Mouse (Mus musculus) heart, postnatal 36 days (tissue): ENCODE measurements around the gene Olfr376. TPM values are rescaled to one million over a fixed set of nuclear protein-coding genes. Genes with fewer than 3 reads are reported as not detected.
A peak's percentile ranks its signal among the peaks of the same experiment; 100 is the strongest.

Experiments
- DNase-seq, 2 experiments: peaks; one replicate each; pipeline ENCODE4 v3.0.0; 2021 to 2022
- intact Hi-C: fragments of 180-260 bp; cut with DNase I; formaldehyde crosslinking; loops from one replicate; pipeline ENCODE4 v1.15.1; 2025
- total RNA-seq, 2 experiments: library from RNA; stranded (reverse); gene quantifications; 2 replicates each; pipeline ENCODE4 v1.2.3; 2021

The Olfr376 gene
- not detected for total RNA-seq

- no peak for DNase-seq
- intact Hi-C loops, result no loop called here
Observed at GRCm38 (mm10) chr11:73370946-73371345, at the start of gene Olfr376. Olfr376 (plus strand) TSS chr11:73371246.

DNA sequence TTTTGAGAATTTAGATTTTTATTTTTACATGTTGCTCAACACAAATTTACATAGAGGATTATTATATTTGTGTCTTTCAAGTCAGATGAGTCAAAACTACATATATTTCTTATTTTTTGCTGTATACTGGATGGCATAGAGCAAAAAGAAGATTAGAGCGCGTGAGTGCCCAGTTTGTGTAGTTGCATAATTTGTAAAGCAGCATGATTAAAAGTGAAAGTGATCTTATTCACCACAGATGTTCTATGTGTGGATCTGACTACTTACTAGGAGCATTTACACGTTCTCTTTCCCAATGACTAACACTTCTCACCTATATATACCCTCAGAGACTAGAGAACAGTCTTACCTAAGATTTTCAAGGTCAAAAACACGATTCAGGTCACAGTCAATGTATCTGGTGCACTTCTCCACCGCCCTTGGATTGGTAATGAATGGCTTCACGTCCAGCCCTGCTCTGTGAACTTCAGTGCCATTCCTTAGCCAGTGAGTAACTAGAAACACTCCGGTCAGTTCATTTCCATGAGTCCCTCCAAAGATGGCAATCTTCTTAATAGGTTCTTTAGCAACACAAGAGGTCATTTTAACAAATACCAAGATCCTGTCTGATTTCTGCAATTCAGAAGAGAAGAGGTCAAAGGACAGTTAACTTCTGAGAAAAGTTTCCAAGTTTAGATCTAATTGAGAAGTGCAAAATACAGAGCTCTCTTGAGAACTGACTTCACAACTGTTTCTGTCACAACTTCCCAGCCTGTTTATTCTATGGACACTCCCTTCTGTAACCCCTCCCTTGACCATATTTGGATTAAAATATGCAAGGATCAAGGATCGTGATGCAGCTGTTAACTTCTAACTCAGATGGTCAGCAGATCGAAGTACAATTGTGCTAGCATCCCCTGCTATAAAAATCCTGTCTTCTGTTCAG lies 46.9 kb upstream of the Olfr376 start:
- DNase-seq, result no peak
- intact Hi-C loops, result no loop called here

DNA sequence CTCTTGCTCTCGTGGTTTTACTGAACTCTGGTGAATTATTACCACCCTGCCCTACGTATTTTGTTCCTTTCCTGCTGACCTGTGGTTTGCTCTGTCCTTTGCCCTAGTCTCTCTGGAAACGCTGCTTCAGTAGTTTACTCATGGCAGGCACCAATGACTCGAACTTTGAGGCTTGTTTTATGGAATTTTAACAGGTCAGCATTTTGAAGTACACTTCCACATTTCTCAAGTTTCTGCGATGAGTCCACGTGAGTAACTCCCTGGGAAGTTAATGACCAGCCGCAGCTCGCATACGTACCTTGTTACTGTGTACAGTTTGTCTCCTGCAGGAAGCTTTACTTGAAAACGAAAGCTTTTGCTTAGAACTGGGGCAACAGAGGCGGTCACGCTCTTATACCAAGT lies 44.6 kb upstream of the Olfr376 start:
- intact Hi-C loops, result no loop called here
- DNase-seq, result peak; percentile 4 to 14

DNA sequence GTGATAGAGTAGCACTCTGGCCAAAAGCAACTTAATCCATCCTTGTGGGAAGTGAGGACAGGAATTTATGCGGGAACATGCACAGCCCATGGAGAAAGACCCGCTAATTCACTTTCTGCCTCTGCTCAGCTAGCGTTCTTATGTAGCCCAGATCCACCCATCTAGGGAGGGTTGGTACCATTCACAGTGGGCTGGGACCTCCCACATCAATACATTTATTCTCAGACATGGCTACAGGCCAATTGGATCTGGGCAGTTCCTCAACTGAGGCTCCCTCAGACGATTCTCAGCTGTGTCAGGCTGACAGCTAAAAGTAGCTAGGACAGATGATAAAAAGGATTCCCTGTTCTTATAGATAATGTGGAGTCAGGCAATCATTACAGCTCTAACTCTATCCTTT lies 43.7 kb upstream of the Olfr376 start:
- intact Hi-C loops, result no loop called here
- no peak for DNase-seq

- no peak for DNase-seq
- intact Hi-C loops, result no loop called here
Observed at GRCm38 (mm10) chr11:73329442-73329841, 41.6 kb upstream of the Olfr376 start, which contains the start of the genes Aspa, Gm49340 and Spata22. Aspa (minus strand) TSS chr11:73329596. Gm49340 (plus strand) TSS chr11:73329741. Spata22 (plus strand) TSS chr11:73329741.

GRCm38 (mm10) chr11:73333357-73333756 lies 37.7 kb upstream of the Olfr376 start:
- intact Hi-C loops, result no loop called here
- DNase-seq, result no peak

DNA sequence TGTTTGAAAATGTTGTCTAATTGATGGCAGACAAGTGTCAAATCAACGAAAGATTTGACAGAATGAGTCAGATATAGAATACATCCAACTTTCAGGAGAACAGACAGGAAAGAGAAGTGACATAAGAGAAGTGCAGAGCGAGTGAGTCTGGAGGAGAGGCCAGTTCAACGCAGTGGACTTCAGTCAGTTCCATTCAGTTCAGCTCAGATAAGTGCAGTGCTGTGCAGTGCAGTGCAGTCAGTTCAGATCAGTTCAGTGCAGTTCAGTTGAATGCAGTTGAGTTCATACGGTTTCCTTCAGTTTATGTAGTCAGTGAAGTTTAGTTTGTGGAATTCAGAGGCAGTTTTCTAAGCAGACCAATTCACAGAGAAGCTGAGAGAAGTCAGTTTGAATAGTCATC lies 34.1 kb upstream of the Olfr376 start:
- no peak for DNase-seq
- intact Hi-C loops, result no loop called here

DNA sequence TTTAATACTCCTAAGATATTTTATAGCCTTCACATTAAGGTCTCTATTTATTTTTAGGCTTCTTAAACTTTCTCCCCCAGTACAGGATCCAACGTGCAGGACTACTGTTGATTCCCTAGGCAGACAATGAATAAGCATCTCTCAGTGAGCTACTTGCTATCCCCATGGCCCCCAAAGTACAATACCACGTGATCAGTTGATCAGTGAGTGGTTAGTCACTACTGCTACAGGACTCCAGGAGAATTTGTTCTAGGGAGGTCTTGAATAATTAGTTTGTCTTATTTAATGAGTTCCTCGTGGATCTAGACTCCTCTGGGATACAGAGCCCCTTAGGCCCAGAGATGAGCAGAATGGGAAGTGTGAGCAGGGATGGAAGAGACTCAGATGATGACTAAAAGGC lies 20.6 kb upstream of the Olfr376 start, which contains the start of gene Olfr20:
Gene Olfr20 (plus strand): TSS at position 301 of the 400 bp plus-strand sequence.
- no peak for DNase-seq

DNA sequence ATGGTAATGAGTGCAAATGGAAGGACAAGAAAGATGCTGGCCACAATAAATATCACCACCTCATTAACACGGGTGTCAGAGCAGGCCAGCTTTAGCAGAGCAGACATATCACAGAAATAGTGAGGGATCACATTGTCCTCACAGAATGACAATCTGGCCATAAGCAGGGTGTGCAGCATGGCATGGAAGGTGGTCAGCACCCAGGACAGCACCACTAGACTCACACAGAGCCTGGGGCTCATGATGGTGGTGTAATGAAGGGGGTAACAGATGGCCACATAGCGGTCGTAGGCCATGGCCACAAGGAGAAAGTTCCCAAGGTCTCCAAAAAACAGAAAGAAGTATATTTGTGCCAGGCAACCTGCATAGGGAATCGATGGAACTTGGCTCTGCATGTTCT lies 24.3 kb downstream of the Olfr376 start:
- intact Hi-C loops, result no loop called here
- no peak for DNase-seq

More for the DNA sequence above, 20.6 kb upstream of the Olfr376 start, which contains the start of gene Olfr20:
- intact Hi-C loops, result no loop called here

DNA sequence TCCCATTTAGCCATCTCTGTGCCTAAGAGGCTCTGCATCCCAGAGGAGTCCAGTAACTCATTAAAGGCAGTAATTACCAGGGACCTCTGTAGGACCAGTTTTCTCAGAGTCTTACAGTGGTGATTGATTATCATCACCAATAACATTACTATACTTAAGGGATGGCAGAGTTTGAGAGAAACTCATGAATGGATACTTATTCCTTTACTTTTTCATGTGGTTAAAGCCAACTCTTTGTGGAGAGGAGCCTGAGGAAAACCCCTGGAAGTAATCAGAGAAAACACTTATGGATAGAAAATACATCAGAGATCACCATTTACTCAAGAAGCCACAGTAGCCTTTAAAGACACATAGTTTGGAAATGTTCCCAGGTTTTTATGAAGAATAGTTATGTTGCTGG lies 28.5 kb downstream of the Olfr376 start, which contains the start of gene Olfr1:
Gene Olfr1 (minus strand): TSS at position 101 of the 400 bp plus-strand sequence.
- no peak for DNase-seq
- intact Hi-C loops, result no loop called here

Other genes with a start within 250 kb of the Olfr376 start
- gene Haspin, start 233.0 kb upstream of the Olfr376 start, total RNA-seq, result under 1 TPM; 0.22 to 0.28 TPM
- 10 to 100 TPM; 13.1 to 17.9 TPM for gene P2rx5, start 210.8 kb upstream of the Olfr376 start, total RNA-seq
- 10 to 100 TPM; 82.2 to 94.1 TPM for gene Emc6, start 194.2 kb upstream of the Olfr376 start, total RNA-seq
- 10 to 100 TPM; 47.1 to 48.1 TPM for gene Tax1bp3, start 194.2 kb upstream of the Olfr376 start, total RNA-seq
- 10 to 100 TPM in 1 of 2 experiments, 1 to 10 TPM in 1; 8.3 to 13.3 TPM for gene Ctns, start 172.2 kb upstream of the Olfr376 start, total RNA-seq
- gene Shpk, start 171.8 kb upstream of the Olfr376 start, total RNA-seq, result 1 to 10 TPM; 1.3 to 1.7 TPM
- gene Trpv1, start 137.0 kb upstream of the Olfr376 start, total RNA-seq, result not detected
- gene Trpv3, start 103.9 kb upstream of the Olfr376 start, total RNA-seq, result under 1 TPM in 1 of 2 experiments, not detected in 1; 0.05 TPM
- 1 to 10 TPM; 1.2 to 1.3 TPM for gene Aspa, start 41.6 kb upstream of the Olfr376 start, total RNA-seq
- gene Gm49340, start 41.5 kb upstream of the Olfr376 start, total RNA-seq, result not detected
- not detected for gene Spata22, start 41.5 kb upstream of the Olfr376 start, total RNA-seq
- gene Olfr20, start 20.5 kb upstream of the Olfr376 start, total RNA-seq, result not detected
- not detected for gene Olfr1, start 28.4 kb downstream of the Olfr376 start, total RNA-seq
- gene Olfr378, start 57.2 kb downstream of the Olfr376 start, total RNA-seq, result not detected
- not detected for gene Olfr380, start 86.3 kb downstream of the Olfr376 start, total RNA-seq
- gene Olfr381, start 120.4 kb downstream of the Olfr376 start, total RNA-seq, result not detected
- not detected for gene Olfr382, start 146.0 kb downstream of the Olfr376 start, total RNA-seq
- gene Olfr385, start 221.8 kb downstream of the Olfr376 start, total RNA-seq, result not detected
- not detected for gene Olfr384, start 227.3 kb downstream of the Olfr376 start, total RNA-seq